Mouse (Mus musculus): ENCODE measurements around the gene Ick.
"Not testable (repeated sequence)": the region's sequence is repeated elsewhere in the genome, so short reads cannot be mapped to it uniquely, and the experiment has no call there.

Gene Ick

GRCm38 (mm10) chr9:78105501-78105932, 3.5 kb upstream of the Ick start:
- DNase-seq = no peak

- DNase-seq = no peak
Observed at GRCm38 (mm10) chr9:78106821-78107220, 2.2 kb upstream of the Ick start.

- no peak for DNase-seq
Observed at GRCm38 (mm10) chr9:78107582-78107911, 1.4 kb upstream of the Ick start.

GRCm38 (mm10) chr9:78107912-78108795, 838 bp upstream of the Ick start:
- peak; percentile 79 for DNase-seq

GRCm38 (mm10) chr9:78109656-78110055, 664 bp downstream of the Ick start:
- DNase-seq = peak; percentile 58

DNA sequence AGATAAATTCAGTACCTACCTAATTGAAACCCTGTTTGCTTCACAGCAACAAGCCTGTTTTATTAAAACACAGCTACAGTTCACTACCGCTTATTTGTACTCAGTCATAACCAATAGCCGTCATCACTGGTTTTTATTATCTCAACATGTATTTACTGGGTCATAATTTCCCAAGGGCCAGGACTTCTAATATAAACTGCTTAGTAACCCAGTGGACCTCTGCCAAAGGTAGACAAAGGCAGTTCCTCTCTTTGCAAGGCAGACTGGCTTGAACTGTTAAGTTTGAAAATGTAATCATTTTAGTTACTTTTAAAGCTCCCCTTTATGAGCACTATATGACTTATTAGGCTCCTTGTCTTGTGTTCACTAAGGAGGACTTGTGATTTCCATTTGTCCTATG, 2.5 kb downstream of the Ick start:
- DNase-seq = no peak

DNA sequence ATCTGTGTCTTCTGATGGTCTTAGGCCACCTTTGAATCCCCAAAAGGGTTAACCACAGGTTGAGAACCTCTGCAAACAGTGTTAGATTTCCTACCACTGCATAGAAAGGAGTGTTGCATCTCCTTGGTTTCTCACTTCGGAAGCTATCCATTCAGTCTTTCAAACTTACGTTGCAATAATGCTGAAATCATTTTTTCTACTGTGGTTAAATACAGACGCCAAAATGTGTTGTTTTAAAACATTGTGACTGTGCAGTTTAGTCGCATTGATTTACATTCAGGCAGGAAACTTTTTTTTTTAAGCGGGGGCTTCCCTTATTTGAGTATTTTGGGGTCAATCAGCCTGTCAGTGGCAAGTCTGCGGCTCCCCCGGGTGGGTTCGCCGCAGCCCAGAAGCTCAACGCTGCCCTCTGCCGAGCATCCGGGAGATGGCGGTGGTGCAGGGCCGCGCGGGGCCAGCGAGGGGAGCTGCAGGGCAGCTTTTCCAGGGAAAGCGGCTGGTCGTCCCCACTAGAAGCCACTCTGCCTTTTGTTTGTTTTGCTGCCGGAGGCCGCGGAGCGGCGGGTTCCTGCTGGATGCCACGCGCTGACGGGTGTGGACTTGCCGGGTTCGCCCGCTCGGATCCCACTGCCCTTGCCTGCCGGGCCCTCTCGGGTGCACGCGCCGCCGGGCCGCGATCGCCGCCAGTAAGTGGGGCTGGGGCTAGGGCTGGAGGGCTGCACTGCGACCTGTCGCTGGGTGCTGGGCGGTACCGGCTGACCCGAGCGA, 4.0 kb downstream of the Ick start:
- DNase-seq = peak; percentile 93

DNA sequence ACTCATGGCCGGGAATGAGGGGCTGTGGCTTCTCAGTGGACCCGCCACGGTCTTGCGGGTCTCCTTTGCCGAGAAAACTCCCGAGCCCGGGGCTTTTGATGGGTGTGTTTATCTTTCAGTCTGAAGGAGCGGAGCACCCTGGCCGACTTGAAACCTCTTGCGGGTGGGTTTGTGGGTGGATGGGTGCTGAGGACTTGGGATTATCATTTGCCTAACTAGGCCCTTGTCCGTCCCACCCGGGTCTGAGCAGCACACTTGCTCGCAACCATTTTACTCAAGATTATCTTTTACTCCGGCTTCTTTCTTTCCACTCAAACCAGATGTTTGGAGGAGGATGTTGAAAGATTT, 4.5 kb downstream of the Ick start:
- no peak for DNase-seq

- DNase-seq = no peak
Observed at GRCm38 (mm10) chr9:78115746-78116145, 6.8 kb downstream of the Ick start.

DNA sequence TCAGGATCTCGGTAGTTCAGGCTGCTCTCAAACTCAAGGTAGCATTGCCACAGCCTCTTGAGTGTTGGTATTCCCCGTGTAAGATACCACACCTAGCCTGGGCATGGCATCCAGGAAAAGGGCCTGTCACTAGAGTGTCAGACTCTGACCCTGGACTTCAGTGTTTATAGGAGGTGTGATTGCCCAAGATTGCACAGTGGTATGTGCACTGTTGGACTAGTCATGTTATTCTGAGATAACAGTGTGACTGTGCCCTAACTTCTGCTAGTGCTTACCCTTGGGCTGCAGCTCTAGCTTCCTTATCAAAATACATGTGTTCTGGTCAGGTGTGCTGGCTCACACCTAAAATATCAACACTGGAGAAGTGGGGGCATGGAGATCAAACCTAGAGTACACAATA, 8.7 kb downstream of the Ick start:
- peak; percentile 67 for DNase-seq

DNA sequence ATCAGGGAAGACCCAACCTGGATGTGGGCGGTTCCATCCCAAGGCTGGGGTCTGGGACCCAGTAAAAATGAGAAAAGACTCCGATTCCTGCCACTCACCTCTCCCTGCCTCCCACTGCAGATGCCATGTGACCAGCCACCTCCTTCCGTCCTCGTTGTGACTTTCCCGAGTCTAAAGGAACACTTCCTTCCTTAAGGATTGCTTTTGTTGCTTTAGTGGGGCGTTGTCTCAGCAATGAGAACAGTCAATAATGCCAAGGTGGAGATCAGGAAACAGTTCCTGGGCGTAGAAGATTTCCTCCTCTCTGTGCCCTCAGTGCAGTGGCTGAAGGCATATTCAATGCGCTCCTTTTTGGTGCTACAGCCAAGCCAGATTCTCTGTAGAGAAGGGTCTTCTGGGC, 12.4 kb downstream of the Ick start:
- peak; percentile 84 for DNase-seq

DNA sequence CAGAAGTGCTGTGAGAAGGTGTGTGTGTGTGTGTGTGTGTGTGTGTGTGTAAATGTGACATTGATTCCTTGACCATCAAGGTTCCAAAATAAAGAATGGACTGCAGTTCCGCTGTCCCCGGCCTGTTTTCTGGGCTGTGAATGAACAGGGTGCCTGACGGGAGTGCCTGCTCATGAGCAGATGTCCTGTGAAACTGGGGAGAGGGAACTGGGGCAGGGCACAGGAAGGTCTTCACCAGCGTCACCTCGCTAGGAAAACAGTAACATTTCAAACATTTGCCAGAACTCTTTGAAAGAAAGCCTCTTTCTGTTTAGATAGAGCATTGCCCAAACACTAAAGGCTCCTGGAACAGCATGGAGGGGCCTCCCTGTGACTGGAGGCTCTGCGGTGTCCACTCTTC, 13.0 kb downstream of the Ick start:
- no peak for DNase-seq

- no peak for DNase-seq
Observed at GRCm38 (mm10) chr9:78122939-78123712, 14.1 kb downstream of the Ick start.

GRCm38 (mm10) chr9:78124297-78124696, 15.3 kb downstream of the Ick start:
- no peak for DNase-seq

DNA sequence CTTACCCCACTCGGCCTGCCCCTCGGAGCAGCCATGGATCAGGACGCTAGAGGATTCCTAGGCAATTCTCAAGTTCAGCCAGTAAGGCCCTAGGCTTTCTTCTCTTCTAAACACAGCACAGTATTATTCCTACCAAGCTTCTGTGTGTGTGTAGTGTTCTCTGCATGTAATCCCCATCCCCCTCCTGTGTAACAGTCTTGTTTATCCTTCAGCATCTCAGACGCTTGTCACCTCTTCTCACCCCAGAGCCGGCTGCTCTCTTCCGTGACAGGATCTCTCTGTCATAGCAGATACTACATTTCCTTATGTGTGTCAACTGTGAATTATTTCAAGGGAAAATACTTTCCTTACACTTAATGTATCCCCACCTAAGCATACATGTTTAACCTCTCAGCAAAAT, 17.0 kb downstream of the Ick start:
- DNase-seq = no peak

- no peak for DNase-seq
Observed at GRCm38 (mm10) chr9:78126643-78127042, 17.7 kb downstream of the Ick start.

DNA sequence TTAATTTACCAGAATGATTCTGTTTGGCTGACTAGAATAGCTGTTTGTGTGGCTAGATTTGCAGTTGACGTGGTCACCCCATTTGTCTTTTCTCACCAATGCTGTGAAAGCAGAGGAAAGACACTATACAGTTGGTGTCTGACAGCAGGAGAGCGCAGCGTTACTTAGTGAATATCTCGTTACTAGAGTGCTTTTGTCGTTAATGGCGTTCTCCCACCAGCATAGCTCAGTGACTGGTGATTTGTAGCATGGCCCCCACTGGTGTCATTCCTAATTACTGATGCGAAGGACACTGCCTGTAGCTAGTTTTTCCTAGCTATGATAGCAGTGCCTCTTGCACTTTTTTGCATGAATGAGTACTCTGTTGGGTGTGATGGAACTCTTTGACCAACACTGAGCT, 26.7 kb downstream of the Ick start:
- DNase-seq = no peak

DNA sequence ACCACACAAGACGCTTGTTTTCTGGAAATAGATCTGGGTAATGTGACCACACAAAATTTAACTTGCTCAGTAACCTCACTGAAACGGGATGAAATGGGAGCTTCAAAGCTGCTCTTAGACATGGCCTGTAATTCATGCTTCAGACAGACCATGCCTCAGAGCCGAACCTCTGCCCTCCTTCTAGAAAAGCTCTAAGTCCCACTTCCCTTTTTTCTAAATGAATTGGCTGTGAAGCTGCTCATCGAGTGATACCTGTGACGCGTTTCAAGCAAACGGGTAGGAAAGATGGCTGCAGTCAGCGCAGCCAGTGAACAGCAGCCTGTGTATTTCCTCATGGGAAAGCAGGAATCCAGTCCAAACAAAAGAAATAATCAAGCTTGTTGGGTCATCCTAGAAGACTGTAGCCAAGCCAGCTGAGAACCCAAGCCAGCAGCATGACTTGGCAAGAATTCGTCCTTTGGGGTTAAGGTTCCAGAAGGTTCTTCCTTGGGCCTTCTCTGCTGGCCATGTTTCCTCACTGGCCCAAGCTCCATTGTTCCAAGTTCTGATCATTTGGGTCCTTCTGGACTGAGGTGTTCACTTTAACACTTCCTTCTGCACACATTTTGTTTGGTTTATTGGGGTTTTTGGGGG, 29.2 kb downstream of the Ick start:
- peak; percentile 19 for DNase-seq

- peak; percentile 68 for DNase-seq
Observed at GRCm38 (mm10) chr9:78139463-78139862, 30.5 kb downstream of the Ick start.

DNA sequence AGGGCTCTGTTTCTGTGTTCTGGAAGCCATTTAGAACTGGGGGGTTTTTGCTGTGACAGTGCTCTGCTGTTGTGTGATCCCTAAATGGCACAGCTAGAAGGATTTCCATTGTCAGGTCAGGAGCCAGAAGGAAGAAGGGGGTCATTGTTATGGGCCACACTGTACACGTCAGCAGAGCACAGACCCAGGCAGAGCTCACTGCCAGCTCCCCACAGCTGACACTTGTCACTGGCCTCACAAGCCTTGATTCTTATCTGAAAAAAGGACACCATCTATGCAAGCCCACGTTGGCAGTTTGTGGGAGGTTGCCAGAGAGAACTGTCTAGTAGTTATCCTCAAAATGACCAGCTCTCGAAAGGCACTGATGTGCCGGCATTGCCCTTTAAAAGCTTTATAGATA, 37.1 kb downstream of the Ick start:
- no peak for DNase-seq

- no peak for DNase-seq
Observed at GRCm38 (mm10) chr9:78146627-78147026, 37.6 kb downstream of the Ick start.

DNA sequence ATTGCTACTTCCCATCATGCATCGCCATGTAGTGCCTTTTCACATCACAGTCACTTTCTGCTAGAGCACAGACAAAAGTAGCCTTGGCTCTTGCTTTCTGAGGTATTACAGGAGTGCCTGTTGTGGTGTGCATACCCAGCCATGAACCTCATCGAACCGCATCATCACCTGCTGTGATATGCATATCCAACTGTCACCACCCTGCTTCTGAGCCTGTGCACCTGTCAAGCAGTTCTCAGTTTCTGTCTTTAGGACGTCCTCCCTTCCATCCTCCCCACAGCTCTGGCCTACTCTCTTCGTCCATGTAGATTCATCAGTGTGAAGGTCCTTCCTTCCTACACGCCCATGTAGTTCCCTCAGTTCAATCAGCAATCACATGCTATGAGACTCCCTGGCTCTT, 39.2 kb downstream of the Ick start:
- DNase-seq = no peak

- not testable (repeated sequence) for DNase-seq
Observed at GRCm38 (mm10) chr9:78149770-78150169, 40.8 kb downstream of the Ick start.

All from lung, postnatal 36 days (tissue).